Mouse (Mus musculus) intestine, embryonic 15.5 days (tissue): ENCODE measurements around the gene Pfkfb2. TPM values are rescaled to one million over a fixed set of nuclear protein-coding genes. Genes with fewer than 3 reads are reported as not detected.

Source experiments
- ATAC-seq: fragments of 200-750 bp; cut with Nextera tagmentation; 2 replicates; pipeline ENCODE4 v1.8.0; 2017; ENCODE audit warnings: moderate TSS enrichment, moderate library complexity
- H3K27ac ChIP-seq: fragments of 300-500 bp; sonication (generic); 2 replicates; pipeline ENCODE4 v1.5.1; 2015; ENCODE audit warnings: mild to moderate bottlenecking, inconsistent platforms
- H3K27me3 ChIP-seq: fragments of 300-500 bp; sonication (generic); replicated peaks from 2 replicates; pipeline ENCODE4 v1.6.1; 2015; ENCODE audit warnings: inconsistent platforms
- H3K36me3 ChIP-seq: fragments of 300-500 bp; sonication (generic); 2 replicates; pipeline ENCODE4 v1.6.1; 2015; ENCODE audit warnings: inconsistent platforms
- H3K4me1 ChIP-seq: fragments of 300-500 bp; sonication (generic); replicated peaks from 2 replicates; pipeline ENCODE4 v1.6.1; 2015; ENCODE audit warnings: inconsistent platforms
- H3K4me2 ChIP-seq: fragments of 300-500 bp; sonication (generic); replicated peaks from 2 replicates; pipeline ENCODE4 v1.6.1; 2015; ENCODE audit warnings: mild to moderate bottlenecking, inconsistent platforms
- H3K4me3 ChIP-seq: fragments of 300-500 bp; sonication (generic); replicated peaks from 2 replicates; pipeline ENCODE4 v1.5.1; 2015; ENCODE audit warnings: inconsistent platforms
- H3K9ac ChIP-seq: fragments of 300-500 bp; sonication (generic); 2 replicates; pipeline ENCODE4 v1.6.1; 2015; ENCODE audit warnings: inconsistent platforms
- H3K9me3 ChIP-seq: fragments of 300-500 bp; sonication (generic); 2 replicates; pipeline ENCODE4 v1.6.1; 2016; ENCODE audit warnings: inconsistent platforms
- WGBS: fragments of 180-500 bp; shearing (Covaris S2); methylation state at CpG from one replicate; pipeline ENCODE4 v1.1.7; 2015; 5-methylcytosine and 5-hydroxymethylcytosine counted together
- polyA plus RNA-seq: library from polyadenylated mRNA; unstranded; fragments of >200 nt; fragmentation: Nextera tagmentation; extraction: Ambion mirVana; gene quantifications from 2 replicates; pipeline ENCODE4 v1.2.1, GENCODE M21; 2015

The Pfkfb2 gene
- polyA plus RNA-seq, 1 experiment from 2014 or later, result 11.2 TPM

- Histone ChIP-seq H3K4me3 (peak overlapping the region; percentile 5), H3K4me1 (peaks cover 14% of the 10 kb centered on the region)
These were observed 5.8 kb upstream of the Pfkfb2 start for GRCm38 (mm10) chr1:130734852-130735251.

GRCm38 (mm10) chr1:130734452-130734851 lies 5.4 kb upstream of the Pfkfb2 start:
- no peaks in the 10 kb centered on the region for H3K36me3 ChIP-seq
- peak overlapping the region; percentile 5 for H3K4me3 ChIP-seq
- no peak for ATAC-seq
- H3K4me2 ChIP-seq, result peak overlapping the region; percentile 53
- H3K27me3 ChIP-seq, result no peaks in the 10 kb centered on the region
- H3K9me3 ChIP-seq, result no peaks in the 10 kb centered on the region
- H3K9ac ChIP-seq, result peak overlapping the region; percentile 26; the same call in 1 of the 2 replicates
- 34% methylated on average over 5 of the region's 5 CpGs for WGBS
- peaks cover 14% of the 10 kb centered on the region for H3K4me1 ChIP-seq
- peak overlapping the region; percentile 77 for H3K27ac ChIP-seq

More at GRCm38 (mm10) chr1:130734852-130735251, 5.8 kb upstream of the Pfkfb2 start:
- Histone ChIP-seq H3K9me3 (no peaks in the 10 kb centered on the region), H3K36me3 (no peaks in the 10 kb centered on the region), H3K27ac (peak overlapping the region; percentile 77), H3K27me3 (no peaks in the 10 kb centered on the region), H3K4me2 (peak overlapping the region; percentile 53), H3K9ac (peak overlapping the region; percentile 26)
- ATAC-seq, result no peak
- 41% methylated on average over 8 of the region's 8 CpGs for WGBS

GRCm38 (mm10) chr1:130733671-130734070 lies 4.6 kb upstream of the Pfkfb2 start:
- Histone ChIP-seq H3K9me3 (no peaks in the 10 kb centered on the region), H3K27ac (peak overlapping the region; percentile 78), H3K9ac (no peak overlapping the region), H3K4me2 (peak overlapping the region; percentile 53), H3K36me3 (no peaks in the 10 kb centered on the region), H3K4me3 (peak overlapping the region; percentile 39), H3K4me1 (peaks cover 14% of the 10 kb centered on the region), H3K27me3 (no peaks in the 10 kb centered on the region)
- peak; percentile 65 for ATAC-seq
- WGBS, result 50% methylated on average over 4 of the region's 4 CpGs

GRCm38 (mm10) chr1:130732706-130733658 lies 3.9 kb upstream of the Pfkfb2 start:
- Histone ChIP-seq H3K4me2 (peak overlapping the region; percentile 53), H3K27me3 (no peaks in the 10 kb centered on the region), H3K36me3 (no peaks in the 10 kb centered on the region), H3K4me3 (peak overlapping the region; percentile 39), H3K9ac (0 out of 2 replicates have a peak overlapping the region, but pooled peaks have one; percentile 14), H3K4me1 (peaks cover 13% of the 10 kb centered on the region), H3K9me3 (no peaks in the 10 kb centered on the region), H3K27ac (peak overlapping the region; percentile 78)
- WGBS, result 62% methylated on average over 13 of the region's 13 CpGs
- ATAC-seq, result peak; percentile 35

- peak; percentile 92 for ATAC-seq
- H3K4me1 ChIP-seq, result peaks cover 9% of the 10 kb centered on the region
- no peaks in the 10 kb centered on the region for H3K36me3 ChIP-seq
- H3K27me3 ChIP-seq, result no peaks in the 10 kb centered on the region
- H3K27ac ChIP-seq, result peak within 1 kb of the TSS; percentile 78
- H3K4me2 ChIP-seq, result peak within 1 kb of the TSS; percentile 53
- 5% methylated on average over 10 of the region's 10 CpGs for WGBS
- peak within 1 kb of the TSS; percentile 39 for H3K4me3 ChIP-seq
- no peaks in the 10 kb centered on the region for H3K9me3 ChIP-seq
- H3K9ac ChIP-seq, result peak within 1 kb of the TSS; percentile 29; the same call in 1 of the 2 replicates
These were observed 2.8 kb upstream of the Pfkfb2 start, which contains the start of gene AA986860 for GRCm38 (mm10) chr1:130731741-130732337. Gene AA986860 (plus strand): TSS chr1:130731976.

GRCm38 (mm10) chr1:130728708-130729107 lies 345 bp downstream of the Pfkfb2 start:
- no peak for ATAC-seq
- Histone ChIP-seq H3K27me3 (no peaks in the 10 kb centered on the region), H3K4me1 (peaks cover 9% of the 10 kb centered on the region), H3K9ac (no peak overlapping the region), H3K4me2 (no peak overlapping the region), H3K27ac (no peak overlapping the region), H3K4me3 (no peak overlapping the region), H3K36me3 (no peaks in the 10 kb centered on the region), H3K9me3 (no peaks in the 10 kb centered on the region)
- 88% methylated on average over 3 of the region's 3 CpGs for WGBS

GRCm38 (mm10) chr1:130728070-130728469 lies 983 bp downstream of the Pfkfb2 start:
- Histone ChIP-seq H3K4me2 (no peak overlapping the region), H3K27me3 (no peaks in the 10 kb centered on the region), H3K9me3 (no peaks in the 10 kb centered on the region), H3K9ac (no peak overlapping the region), H3K27ac (no peak overlapping the region), H3K4me1 (peaks cover 9% of the 10 kb centered on the region), H3K4me3 (no peak overlapping the region), H3K36me3 (no peaks in the 10 kb centered on the region)
- no peak for ATAC-seq
- 58% methylated on average over 1 of the region's 1 CpGs for WGBS

- Histone ChIP-seq H3K27ac (no peak overlapping the region), H3K27me3 (no peaks in the 10 kb centered on the region), H3K4me2 (no peak overlapping the region), H3K4me3 (no peak overlapping the region), H3K9ac (no peak overlapping the region), H3K9me3 (no peaks in the 10 kb centered on the region), H3K36me3 (no peaks in the 10 kb centered on the region), H3K4me1 (peaks cover 3% of the 10 kb centered on the region)
- ATAC-seq, result no peak
- WGBS, result 88% methylated on average over 2 of the region's 2 CpGs
These were observed 2.7 kb downstream of the Pfkfb2 start for GRCm38 (mm10) chr1:130726396-130726795.

- H3K27ac ChIP-seq, result no peak overlapping the region
- H3K4me3 ChIP-seq, result no peak overlapping the region
- 0 out of 2 replicates have a peak, but pooled peaks cover 3% of the 10 kb centered on the region for H3K36me3 ChIP-seq
- H3K4me2 ChIP-seq, result no peak overlapping the region
- ATAC-seq, result no peak
- H3K4me1 ChIP-seq, result no peaks in the 10 kb centered on the region
- H3K9me3 ChIP-seq, result no peaks in the 10 kb centered on the region
- no peaks in the 10 kb centered on the region for H3K27me3 ChIP-seq
- 87% methylated on average over 5 of the region's 5 CpGs for WGBS
- H3K9ac ChIP-seq, result no peak overlapping the region
These were observed 4.8 kb downstream of the Pfkfb2 start for GRCm38 (mm10) chr1:130724206-130724605.

- Histone ChIP-seq H3K9ac (peak within 1 kb of the TSS; percentile 93), H3K27ac (peak within 1 kb of the TSS; percentile 74), H3K9me3 (no peaks in the 10 kb centered on the region), H3K4me1 (peaks cover 6% of the 10 kb centered on the region; the same call in 1 of the 2 replicates), H3K4me2 (peak within 1 kb of the TSS; percentile 86), H3K4me3 (peak within 1 kb of the TSS; percentile 81), H3K27me3 (no peaks in the 10 kb centered on the region), H3K36me3 (0 out of 2 replicates have a peak, but pooled peaks cover 3% of the 10 kb centered on the region)
- ATAC-seq, result peak; percentile 76
- whole genome bisulfite sequencing, result under 1% methylated on average over 54 of the region's 54 CpGs
These were observed 11.7 kb downstream of the Pfkfb2 start, which contains the start of gene Yod1 for GRCm38 (mm10) chr1:130717291-130717871. Gene Yod1 (plus strand): TSS chr1:130717327.

GRCm38 (mm10) chr1:130716513-130717290 lies 12.4 kb downstream of the Pfkfb2 start:
- 0 out of 2 replicates have a peak, but pooled peaks cover 3% of the 10 kb centered on the region for H3K36me3 ChIP-seq
- WGBS, result under 1% methylated on average over 42 of the region's 42 CpGs
- H3K9me3 ChIP-seq, result no peaks in the 10 kb centered on the region
- peaks cover 6% of the 10 kb centered on the region; the same call in 1 of the 2 replicates for H3K4me1 ChIP-seq
- H3K9ac ChIP-seq, result peak overlapping the region; percentile 93
- H3K4me2 ChIP-seq, result peak overlapping the region; percentile 86
- ATAC-seq, result peak; percentile 9
- no peaks in the 10 kb centered on the region for H3K27me3 ChIP-seq
- peak overlapping the region; percentile 81 for H3K4me3 ChIP-seq
- peak overlapping the region; percentile 74 for H3K27ac ChIP-seq
